Mouse (Mus musculus): ENCODE results near the gene Pafah1b3. TPM values are rescaled to one million over a fixed set of nuclear protein-coding genes. Genes with fewer than 3 reads are reported as not detected.

The Pafah1b3 gene
- polyA plus RNA-seq, 1 experiment from 2014 or later: 142 TPM

- H3K4me3 ChIP-seq (ENCODE audit: control insufficient read depth in 1 of 2, insufficient read depth in 1 of 2, low read depth in 1 of 2, low read length in 2 of 2): no peak overlapping the region
- H3K4me2 ChIP-seq (ENCODE audit: low read length): no peak overlapping the region
- WGBS: 39% methylated on average over 17 of the region's 17 CpGs
- ATAC-seq (ENCODE audit: insufficient number of reproducible peaks, insufficient read depth, low FRiP score, low read depth): no peak
- H3K9me3 ChIP-seq (ENCODE audit: control insufficient read depth, low read length): no peaks in the 10 kb centered on the region
- peaks cover 8 to 14% of the 10 kb centered on the region in 2 experiments for H3K4me1 ChIP-seq (ENCODE audit: control insufficient read depth in 2 of 2, insufficient read depth in 2 of 2, low read length in 2 of 2)
- no peak overlapping the region for H3K9ac ChIP-seq (ENCODE audit: low read length)
- H3K27me3 ChIP-seq (ENCODE audit: control insufficient read depth, insufficient read depth, low read length): no peaks in the 10 kb centered on the region
- no peak overlapping the region for H3K27ac ChIP-seq (replicated peaks in 1 of 2; ENCODE audit: control insufficient read depth in 1 of 2, insufficient read depth in 1 of 2, low read depth in 2 of 2, low read length in 2 of 2)
- no peaks in the 10 kb centered on the region for H3K36me3 ChIP-seq (ENCODE audit: control insufficient read depth, insufficient read depth, low read length)
Observed at GRCm38 (mm10) chr7:25263968-25264870, 33.6 kb downstream of the Pafah1b3 start.

DNA sequence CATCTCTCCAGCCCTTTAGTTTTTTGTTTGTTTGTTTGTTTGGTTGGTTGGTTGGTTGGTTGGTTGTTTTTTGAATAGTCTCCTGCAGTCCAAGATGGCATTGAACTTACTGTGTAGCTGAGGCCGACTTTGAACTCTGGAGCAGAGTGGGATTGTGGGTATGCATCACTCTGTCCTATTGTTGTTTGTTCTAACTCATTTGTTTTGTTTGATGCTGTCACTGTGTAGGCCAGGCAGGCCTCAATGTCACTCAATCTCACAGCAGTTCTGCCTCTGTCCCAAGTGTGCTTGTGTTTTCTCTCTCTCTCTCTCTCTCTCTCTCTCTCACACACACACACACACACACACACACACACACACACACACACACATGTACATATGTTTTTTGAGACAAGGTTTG lies 35.9 kb downstream of the Pafah1b3 start:
- WGBS: 68% methylated on average over 1 of the region's 1 CpGs

DNA sequence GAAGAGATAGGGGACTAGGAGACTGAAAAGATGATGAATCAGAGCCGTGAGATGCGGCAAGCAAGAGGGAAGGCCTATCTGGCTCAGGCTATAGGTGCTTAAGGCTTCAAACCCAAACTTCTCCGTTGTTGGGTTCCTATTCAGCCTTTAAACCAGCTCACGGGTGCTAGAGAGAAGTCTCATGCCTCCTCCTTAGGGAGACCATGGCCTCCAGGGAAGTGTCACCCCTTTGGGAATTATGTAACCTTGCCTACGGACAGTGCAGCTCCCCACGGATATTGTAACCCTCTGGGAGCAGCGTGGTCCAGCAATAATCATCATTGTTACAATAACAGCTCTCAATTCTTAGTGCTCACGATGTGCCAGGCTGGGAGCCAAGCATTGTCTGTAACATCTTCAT lies 46.0 kb downstream of the Pafah1b3 start:
- ATAC-seq (ENCODE audit: insufficient number of reproducible peaks, insufficient read depth, low FRiP score, low read depth): no peak
- no peaks in the 10 kb centered on the region for H3K27me3 ChIP-seq (ENCODE audit: control insufficient read depth, insufficient read depth, low read length)
- peak overlapping the region; percentile 43 to 100 for H3K4me3 ChIP-seq (ENCODE audit: control insufficient read depth in 1 of 2, insufficient read depth in 1 of 2, low read depth in 1 of 2, low read length in 2 of 2)
- H3K36me3 ChIP-seq (ENCODE audit: control insufficient read depth, insufficient read depth, low read length): peaks cover 3% of the 10 kb centered on the region; the same call in 1 of the 2 replicates
- 27% methylated on average over 8 of the region's 8 CpGs for whole genome bisulfite sequencing
- H3K9me3 ChIP-seq (ENCODE audit: control insufficient read depth, low read length): no peaks in the 10 kb centered on the region
- peak overlapping the region; percentile 97 for H3K4me2 ChIP-seq (ENCODE audit: low read length)
- peak overlapping the region; percentile 82 to 98 for H3K27ac ChIP-seq (replicated peaks in 1 of 2; ENCODE audit: control insufficient read depth in 1 of 2, insufficient read depth in 1 of 2, low read depth in 2 of 2, low read length in 2 of 2)
- H3K9ac ChIP-seq (ENCODE audit: low read length): peak overlapping the region; percentile 99
- peaks cover 11 to 22% of the 10 kb centered on the region in 2 experiments for H3K4me1 ChIP-seq (ENCODE audit: control insufficient read depth in 2 of 2, insufficient read depth in 2 of 2, low read length in 2 of 2)

More for the DNA sequence above, 35.9 kb downstream of the Pafah1b3 start:
- no peaks in the 10 kb centered on the region for H3K36me3 ChIP-seq (ENCODE audit: control insufficient read depth, insufficient read depth, low read length)
- ATAC-seq (ENCODE audit: insufficient number of reproducible peaks, insufficient read depth, low FRiP score, low read depth): no peak
- peaks cover under 1 to 6% of the 10 kb centered on the region in 2 experiments for H3K4me1 ChIP-seq (ENCODE audit: control insufficient read depth in 2 of 2, insufficient read depth in 2 of 2, low read length in 2 of 2)
- no peak overlapping the region for H3K9ac ChIP-seq (ENCODE audit: low read length)
- H3K9me3 ChIP-seq (ENCODE audit: control insufficient read depth, low read length): no peaks in the 10 kb centered on the region
- no peak overlapping the region for H3K4me2 ChIP-seq (ENCODE audit: low read length)
- H3K27ac ChIP-seq (replicated peaks in 1 of 2; ENCODE audit: control insufficient read depth in 1 of 2, insufficient read depth in 1 of 2, low read depth in 2 of 2, low read length in 2 of 2): no peak overlapping the region
- H3K4me3 ChIP-seq (ENCODE audit: control insufficient read depth in 1 of 2, insufficient read depth in 1 of 2, low read depth in 1 of 2, low read length in 2 of 2): no peak overlapping the region
- no peaks in the 10 kb centered on the region for H3K27me3 ChIP-seq (ENCODE audit: control insufficient read depth, insufficient read depth, low read length)

- Histone ChIP-seq H3K27ac (replicated peaks in 1 of 2; ENCODE audit: control insufficient read depth in 1 of 2, insufficient read depth in 1 of 2, low read depth in 2 of 2, low read length in 2 of 2) (peak overlapping the region; percentile 82 to 98), H3K9ac (ENCODE audit: low read length) (peak overlapping the region; percentile 99), H3K36me3 (ENCODE audit: control insufficient read depth, insufficient read depth, low read length) (peaks cover 3% of the 10 kb centered on the region; the same call in 1 of the 2 replicates), H3K27me3 (ENCODE audit: control insufficient read depth, insufficient read depth, low read length) (no peaks in the 10 kb centered on the region), H3K4me3 (ENCODE audit: control insufficient read depth in 1 of 2, insufficient read depth in 1 of 2, low read depth in 1 of 2, low read length in 2 of 2) (peak overlapping the region; percentile 43 to 100), H3K4me1 (ENCODE audit: control insufficient read depth in 2 of 2, insufficient read depth in 2 of 2, low read length in 2 of 2) (peaks cover 17 to 28% of the 10 kb centered on the region in 2 experiments), H3K4me2 (ENCODE audit: low read length) (peak overlapping the region; percentile 97), H3K9me3 (ENCODE audit: control insufficient read depth, low read length) (no peaks in the 10 kb centered on the region)
- ATAC-seq (ENCODE audit: insufficient number of reproducible peaks, insufficient read depth, low FRiP score, low read depth): peak; percentile 19; the same call in 1 of the 2 replicates
- WGBS: 4% methylated on average over 22 of the region's 22 CpGs
Observed at GRCm38 (mm10) chr7:25251071-25251791, 46.6 kb downstream of the Pafah1b3 start.

DNA sequence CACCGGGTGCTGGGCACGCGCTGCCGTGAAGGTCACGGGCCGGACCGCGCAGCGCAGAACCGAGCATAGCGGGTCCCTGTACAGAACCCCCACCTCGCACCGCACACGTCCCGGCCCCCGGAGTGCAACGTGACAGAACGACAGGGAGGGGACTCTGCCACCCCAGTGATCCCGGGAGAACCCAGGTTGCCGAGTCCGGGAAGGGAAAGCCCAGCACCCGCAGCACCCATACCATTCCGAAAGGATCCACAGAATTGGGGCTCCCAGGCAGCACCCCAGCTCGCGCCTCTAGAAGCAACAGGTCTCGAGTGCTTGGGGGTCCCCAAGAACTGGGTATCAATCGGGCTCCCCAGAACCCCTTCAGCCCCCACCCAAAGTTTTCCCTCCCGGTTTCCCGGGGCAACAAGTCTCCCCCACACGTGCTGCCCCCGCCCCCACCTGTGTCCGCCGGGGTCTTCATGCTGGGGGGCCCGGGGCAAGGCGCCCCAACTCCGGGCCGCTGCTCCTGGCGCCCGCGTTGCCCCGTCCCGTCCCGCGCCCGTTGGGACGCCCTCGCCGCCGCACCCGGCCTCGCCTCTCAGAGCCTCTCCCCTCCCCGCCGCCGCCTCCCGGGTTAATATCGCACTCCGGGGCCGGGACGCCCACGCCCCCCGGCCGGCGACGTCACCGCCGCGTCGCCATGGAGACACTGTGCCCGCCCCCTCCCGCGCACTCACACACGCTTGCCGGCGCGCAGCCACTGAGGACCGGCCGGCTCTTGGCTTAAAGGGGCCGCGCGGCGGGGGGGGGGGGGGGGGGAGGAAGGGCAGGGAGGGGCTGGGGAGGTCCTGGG lies 47.4 kb downstream of the Pafah1b3 start, which contains the start of gene Erf:
Erf (minus strand) TSS at position 621 of the 832 bp plus-strand sequence.
- Histone ChIP-seq H3K27me3 (ENCODE audit: control insufficient read depth, insufficient read depth, low read length) (no peaks in the 10 kb centered on the region), H3K9ac (ENCODE audit: low read length) (peak within 1 kb of the TSS; percentile 99), H3K36me3 (ENCODE audit: control insufficient read depth, insufficient read depth, low read length) (peaks cover 11% of the 10 kb centered on the region), H3K27ac (replicated peaks in 1 of 2; ENCODE audit: control insufficient read depth in 1 of 2, insufficient read depth in 1 of 2, low read depth in 2 of 2, low read length in 2 of 2) (peak within 1 kb of the TSS; percentile 88 to 98), H3K4me3 (ENCODE audit: control insufficient read depth in 1 of 2, insufficient read depth in 1 of 2, low read depth in 1 of 2, low read length in 2 of 2) (peak within 1 kb of the TSS; percentile 87 to 100), H3K9me3 (ENCODE audit: control insufficient read depth, low read length) (no peaks in the 10 kb centered on the region), H3K4me2 (ENCODE audit: low read length) (peak within 1 kb of the TSS; percentile 97), H3K4me1 (ENCODE audit: control insufficient read depth in 2 of 2, insufficient read depth in 2 of 2, low read length in 2 of 2) (peaks cover 23 to 37% of the 10 kb centered on the region in 2 experiments)
- under 1% methylated on average over 61 of the region's 81 CpGs for WGBS
- peak; percentile 75 for ATAC-seq (ENCODE audit: insufficient number of reproducible peaks, insufficient read depth, low FRiP score, low read depth)

- Histone ChIP-seq H3K36me3 (ENCODE audit: control insufficient read depth, insufficient read depth, low read length) (peaks cover 19% of the 10 kb centered on the region), H3K4me1 (ENCODE audit: control insufficient read depth in 2 of 2, insufficient read depth in 2 of 2, low read length in 2 of 2) (peaks cover 23 to 43% of the 10 kb centered on the region in 2 experiments), H3K9ac (ENCODE audit: low read length) (peak overlapping the region; percentile 99), H3K9me3 (ENCODE audit: control insufficient read depth, low read length) (no peaks in the 10 kb centered on the region), H3K4me3 (ENCODE audit: control insufficient read depth in 1 of 2, insufficient read depth in 1 of 2, low read depth in 1 of 2, low read length in 2 of 2) (peak overlapping the region; percentile 87 to 100), H3K27ac (replicated peaks in 1 of 2; ENCODE audit: control insufficient read depth in 1 of 2, insufficient read depth in 1 of 2, low read depth in 2 of 2, low read length in 2 of 2) (peak overlapping the region; percentile 97 to 98), H3K4me2 (ENCODE audit: low read length) (peak overlapping the region; percentile 97), H3K27me3 (ENCODE audit: control insufficient read depth, insufficient read depth, low read length) (no peaks in the 10 kb centered on the region)
- peak; percentile 51 for ATAC-seq (ENCODE audit: insufficient number of reproducible peaks, insufficient read depth, low FRiP score, low read depth)
- under 1% methylated on average over 37 of the region's 73 CpGs for WGBS
Observed at GRCm38 (mm10) chr7:25249314-25250140, 48.3 kb downstream of the Pafah1b3 start.

Measured in heart, embryonic 14.5 days (tissue).